Mouse (Mus musculus) right cerebral cortex, postnatal 14 days (tissue): ENCODE data around the gene Lyve1.
A peak's percentile ranks its signal among the peaks of the same experiment; 100 is the strongest.

ENCODE experiments used
- DNase-seq: peaks from one replicate; pipeline ENCODE4 v3.0.0; 2022

Lyve1 gene

GRCm38 (mm10) chr7:110851541-110852203 lies 11.4 kb downstream of the Lyve1 start:
- DNase-seq = no peak

DNA sequence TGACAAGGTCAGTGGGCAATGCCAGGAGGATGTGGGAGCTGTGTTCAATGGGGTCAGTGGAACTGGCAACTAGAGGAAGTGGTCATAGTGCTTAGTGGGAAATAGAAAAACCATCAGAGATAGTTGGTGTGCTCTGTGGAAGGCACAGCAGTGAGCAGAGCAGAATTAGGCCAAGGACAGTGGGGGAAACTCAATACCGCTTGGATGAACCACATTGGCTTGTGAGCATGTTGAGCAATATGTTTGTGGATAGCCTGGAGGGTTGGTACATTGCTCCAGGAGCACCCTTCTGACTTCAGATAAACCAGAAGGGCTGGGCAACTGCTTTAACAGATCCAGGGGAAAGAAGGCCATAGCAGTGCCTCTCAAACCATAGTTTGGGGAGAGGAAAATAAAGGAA lies 14.7 kb downstream of the Lyve1 start:
- DNase-seq = no peak

DNA sequence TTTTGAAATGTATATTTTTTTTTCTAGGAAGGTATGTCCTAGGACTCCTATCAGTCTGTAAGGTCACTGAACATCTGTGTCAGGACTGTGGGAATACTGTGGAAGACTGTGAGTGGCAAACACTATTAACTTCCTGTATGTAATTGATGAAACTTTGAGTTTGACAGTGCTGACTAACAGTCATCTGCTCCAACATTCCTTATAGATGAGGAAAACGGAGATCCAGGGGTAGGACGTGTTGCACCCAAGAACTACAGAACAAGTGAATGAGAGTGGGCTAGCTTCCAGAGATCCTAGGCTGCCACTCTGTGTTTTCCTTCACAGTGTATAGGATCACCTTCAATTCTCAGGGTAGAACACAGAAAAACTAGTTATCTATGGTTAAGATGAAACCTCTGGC lies 15.7 kb downstream of the Lyve1 start:
- DNase-seq = no peak

DNA sequence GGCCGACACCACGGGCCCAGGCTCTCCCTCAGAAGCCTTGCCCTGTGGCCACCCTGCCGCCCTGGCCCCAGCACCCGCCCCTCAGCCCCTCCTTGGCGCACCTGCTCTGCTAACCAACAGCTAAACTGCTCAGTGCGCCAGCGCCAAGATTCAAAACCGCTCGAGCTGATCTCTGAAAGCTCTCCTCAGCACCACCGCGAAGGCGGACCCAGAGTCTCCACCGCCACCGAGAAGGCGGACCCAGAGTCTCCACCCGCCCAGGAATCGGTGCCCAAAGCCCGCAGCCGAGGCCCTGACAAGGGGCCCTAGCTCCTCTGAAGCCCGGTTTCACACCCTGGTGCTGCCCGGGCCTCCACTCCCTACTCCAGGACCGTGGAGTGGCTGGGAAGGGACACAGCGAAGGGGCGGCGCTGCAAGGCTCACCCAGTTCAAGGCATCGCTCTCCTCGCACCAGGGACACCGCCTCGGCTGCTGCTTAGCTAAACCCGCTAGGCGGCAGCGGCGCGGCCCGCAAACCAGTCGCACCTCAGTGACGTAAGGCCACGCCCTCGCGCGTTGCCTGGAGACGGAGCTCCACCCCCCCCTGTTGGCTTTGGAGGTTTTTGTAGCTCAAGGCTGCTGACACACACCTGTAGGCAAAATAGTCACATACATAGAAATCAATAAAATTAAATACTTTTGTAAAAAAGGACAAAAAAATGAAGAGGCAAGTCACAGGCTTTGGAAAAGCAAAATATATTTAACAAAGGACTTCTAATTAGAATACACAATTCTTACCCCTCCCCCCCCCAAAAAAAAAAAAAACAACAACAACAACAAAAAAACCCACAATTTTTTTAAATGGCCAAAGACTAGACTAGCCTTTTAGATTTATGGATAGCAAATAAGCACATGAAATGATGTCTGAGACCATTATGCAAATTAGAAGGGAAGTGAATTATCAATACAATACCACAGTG lies 18.8 kb downstream of the Lyve1 start, which contains the start of gene Rnf141:
TSS of gene Rnf141 (minus strand) at position 542 of the 959 bp plus-strand sequence.
- DNase-seq = peak; percentile 97

DNA sequence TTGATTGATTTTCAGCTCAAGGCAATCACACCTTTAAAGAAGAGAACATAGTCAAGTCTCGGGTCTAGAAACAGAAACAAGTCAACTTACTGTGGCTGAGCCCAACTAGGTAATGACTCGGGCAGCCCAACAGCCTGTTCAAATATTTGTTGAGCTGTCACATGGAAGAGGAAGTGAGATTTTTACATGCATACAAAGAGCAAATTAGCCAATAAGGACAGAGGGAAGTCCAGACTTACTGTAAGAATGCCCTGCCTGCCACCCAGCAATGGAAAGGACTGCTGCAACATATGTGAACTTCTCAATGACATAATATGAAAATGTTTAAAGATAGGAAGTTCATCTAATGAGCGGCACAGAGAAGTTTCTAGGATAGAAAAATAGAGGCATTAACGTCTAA lies 22.7 kb downstream of the Lyve1 start:
- no peak for DNase-seq

- DNase-seq = no peak
Measured at GRCm38 (mm10) chr7:110834522-110834921, 28.5 kb downstream of the Lyve1 start.

DNA sequence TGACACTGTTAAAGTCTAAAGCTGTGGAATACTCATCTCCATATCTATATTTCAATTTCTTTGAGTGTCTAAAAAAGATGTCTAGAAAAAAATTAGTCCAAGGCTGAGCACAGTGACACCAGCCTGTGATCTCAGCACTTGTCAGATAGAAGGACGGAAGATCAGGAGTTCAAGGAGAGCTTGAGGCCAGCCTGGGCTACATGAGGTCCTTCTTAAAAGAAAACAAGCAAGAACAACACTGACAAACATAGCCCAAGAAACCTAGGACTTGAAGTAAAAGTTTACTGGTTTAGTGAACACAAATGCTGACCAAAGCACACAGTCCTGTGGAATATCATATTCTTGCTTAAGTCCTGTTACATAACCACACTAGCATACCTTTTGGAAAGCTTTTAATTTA lies 29.0 kb downstream of the Lyve1 start:
- no peak for DNase-seq

DNA sequence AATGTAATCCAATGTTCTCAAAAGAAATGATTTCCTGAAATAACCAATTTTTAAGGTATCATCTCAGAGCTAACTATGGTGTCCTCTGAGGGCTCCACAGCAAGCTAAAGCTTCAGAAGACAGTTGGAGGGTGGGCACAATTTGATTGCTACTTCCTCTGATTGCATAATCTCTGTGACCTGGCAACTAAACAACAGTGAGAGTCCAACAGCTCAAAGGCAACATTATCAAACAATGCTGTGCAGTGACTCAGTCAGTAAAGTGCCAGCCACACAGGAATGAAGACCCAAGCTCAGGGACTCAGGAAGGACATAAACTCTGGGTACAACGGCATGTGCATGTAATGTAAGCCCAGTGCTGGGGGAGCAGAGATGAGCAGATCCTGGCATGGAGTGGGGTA lies 30.0 kb downstream of the Lyve1 start:
- no peak for DNase-seq

- DNase-seq = no peak
Measured at GRCm38 (mm10) chr7:110823995-110824953, 38.8 kb downstream of the Lyve1 start.

DNA sequence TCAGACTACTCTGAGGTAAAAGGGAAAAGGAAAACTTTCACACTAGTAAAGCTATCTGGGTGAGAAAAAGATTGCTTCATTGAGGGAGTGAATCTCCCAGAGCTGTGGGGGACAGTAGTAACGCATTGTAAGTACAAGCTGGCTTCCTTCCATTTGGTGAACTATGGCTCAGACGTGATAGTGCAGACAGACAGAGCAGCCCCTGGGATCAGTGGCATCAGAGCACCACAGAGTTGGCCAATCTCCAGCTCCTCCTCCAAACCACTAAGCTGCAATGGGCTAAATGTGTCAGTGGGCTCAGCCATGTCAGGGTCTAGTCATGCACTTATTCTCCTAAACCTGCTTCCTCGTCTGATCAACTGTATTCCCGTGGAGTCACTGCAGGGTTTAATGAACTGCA lies 39.4 kb downstream of the Lyve1 start:
- no peak for DNase-seq

GRCm38 (mm10) chr7:110823076-110823475 lies 40.0 kb downstream of the Lyve1 start:
- no peak for DNase-seq

GRCm38 (mm10) chr7:110822055-110822454 lies 41.0 kb downstream of the Lyve1 start:
- no peak for DNase-seq

GRCm38 (mm10) chr7:110821653-110822052 lies 41.4 kb downstream of the Lyve1 start:
- DNase-seq = peak; percentile 68

- DNase-seq = no peak
Measured at GRCm38 (mm10) chr7:110821068-110821467, 42.0 kb downstream of the Lyve1 start.

- no peak for DNase-seq
Measured at GRCm38 (mm10) chr7:110818787-110819350, 44.2 kb downstream of the Lyve1 start.

- no peak for DNase-seq
Measured at GRCm38 (mm10) chr7:110818206-110818605, 44.8 kb downstream of the Lyve1 start.

DNA sequence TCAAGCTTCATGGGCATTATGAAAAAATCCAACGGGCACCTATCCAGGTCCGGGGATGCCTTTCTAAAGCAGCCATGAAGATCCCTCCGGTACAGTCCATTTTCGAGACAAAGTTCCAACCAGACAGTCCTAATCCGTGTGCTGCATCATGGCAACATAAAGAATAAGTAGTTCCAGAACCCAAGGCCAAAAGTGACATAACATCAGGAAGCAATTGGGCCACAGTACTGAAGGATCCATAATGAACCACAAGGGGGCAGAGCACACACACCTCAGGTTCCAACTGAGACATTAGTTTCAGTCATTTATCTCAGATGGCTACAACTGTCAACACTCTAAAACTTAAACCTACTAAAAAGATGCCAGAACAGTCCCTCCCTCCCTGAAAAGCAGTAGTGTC lies 47.0 kb downstream of the Lyve1 start:
- peak; percentile 42 for DNase-seq

DNA sequence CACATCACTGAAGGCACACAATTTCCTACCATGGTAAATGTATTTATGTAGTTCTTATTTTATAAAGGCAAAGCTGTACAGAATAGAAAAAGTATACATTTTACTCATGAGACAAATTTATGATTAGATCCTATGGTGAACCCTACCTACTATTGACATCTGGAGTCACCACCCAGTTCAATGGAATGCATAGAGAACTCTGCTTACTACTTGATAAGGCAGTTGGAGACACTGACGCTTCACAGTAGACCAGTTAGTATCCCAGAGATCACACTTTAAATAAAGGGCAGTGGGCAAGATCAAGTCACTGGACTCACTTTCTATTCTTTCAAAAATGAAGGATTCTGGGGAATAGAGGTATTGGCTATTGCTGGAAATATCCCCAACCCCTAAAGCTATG lies 49.1 kb downstream of the Lyve1 start:
- no peak for DNase-seq

- DNase-seq = no peak
Measured at GRCm38 (mm10) chr7:110811529-110811928, 51.5 kb downstream of the Lyve1 start.

DNA sequence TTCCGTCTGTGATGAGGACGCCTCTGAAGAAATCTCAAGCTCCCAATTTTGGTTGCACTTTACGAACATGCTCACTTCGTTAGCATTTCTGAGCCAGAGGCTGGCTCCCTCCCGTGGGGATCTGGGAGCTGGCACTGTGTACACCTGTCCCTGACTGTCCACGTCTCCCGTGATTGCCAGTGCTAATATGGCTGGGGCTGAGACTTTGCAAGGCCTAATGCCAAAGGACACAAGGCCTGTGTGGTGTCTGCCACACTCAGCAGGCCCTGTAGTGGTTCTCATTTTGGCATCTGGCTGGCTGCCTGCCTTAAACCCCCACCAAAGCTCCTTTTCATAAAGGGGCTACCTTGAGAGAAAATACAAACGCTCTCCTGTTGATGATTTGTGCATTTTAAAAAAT lies 52.0 kb downstream of the Lyve1 start:
- no peak for DNase-seq

DNA sequence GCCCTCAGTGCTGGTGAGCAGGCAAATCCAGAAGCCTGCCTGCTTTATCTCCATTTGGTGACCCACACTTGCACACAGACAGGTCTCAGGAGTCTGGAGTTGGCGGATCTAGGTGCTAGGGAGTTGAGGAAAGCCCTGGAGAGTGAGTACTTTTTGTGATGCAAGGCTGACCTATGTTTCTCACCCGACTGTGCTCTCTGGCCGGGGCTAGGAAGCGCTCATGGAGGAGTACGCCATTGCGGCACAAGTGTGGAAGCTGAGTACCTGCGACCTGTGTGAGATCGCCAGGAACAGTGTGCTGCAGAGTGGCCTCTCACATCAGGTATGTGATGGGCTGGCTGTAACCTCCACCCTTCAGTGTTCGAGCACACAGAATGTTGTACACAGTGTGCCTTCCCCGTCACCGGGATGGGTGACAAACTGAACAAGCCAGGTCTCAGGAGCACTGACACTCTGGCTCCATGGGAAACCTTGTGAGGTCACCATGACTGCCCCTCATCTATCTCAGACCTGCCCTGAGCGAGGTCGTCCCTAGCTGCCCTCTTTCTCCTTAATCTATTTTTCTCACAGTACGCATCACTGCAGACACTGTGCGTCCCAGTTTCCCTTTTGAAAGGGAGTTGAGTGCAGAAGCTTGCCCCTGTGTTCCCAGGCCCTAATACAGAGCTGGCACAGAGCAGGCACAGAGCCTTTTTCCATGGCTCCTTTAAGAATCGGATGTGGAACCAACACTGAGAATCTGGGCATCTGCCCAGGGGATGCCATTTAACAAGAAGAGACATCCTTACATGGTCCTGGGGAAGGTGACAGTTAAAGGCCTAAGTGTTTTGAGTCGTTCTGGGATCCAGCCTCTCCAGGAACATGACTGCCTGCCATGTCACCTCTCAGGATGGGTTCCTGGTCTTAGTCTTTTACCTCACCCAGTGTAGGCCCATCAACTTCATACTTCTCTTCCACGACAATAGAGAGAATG lies 53.2 kb downstream of the Lyve1 start:
- DNase-seq = no peak
